Mouse (Mus musculus) embryonic facial prominence, embryonic 11.5 days (tissue): ENCODE measurements around the gene Hbs1l. TPM values are rescaled to one million over a fixed set of nuclear protein-coding genes. Genes with fewer than 3 reads are reported as not detected.

Source experiments
- ATAC-seq: fragments of 200-750 bp; cut with Nextera tagmentation; replicated peaks from 2 replicates; pipeline ENCODE4 v1.8.0; 2017; ENCODE audit warnings: low read depth; ENCODE audit not compliant: insufficient number of reproducible peaks, low FRiP score, low TSS enrichment
- DNase-seq: peaks from one replicate; pipeline ENCODE4 v3.0.0-alpha.2; 2015; ENCODE audit warnings: low spot score
- H3K27ac ChIP-seq: fragments of 300-500 bp; sonication (generic); replicated peaks from 2 replicates; pipeline ENCODE4 v1.5.1; 2014; ENCODE audit warnings: mild to moderate bottlenecking, low read depth, low read length, control low read depth
- H3K27me3 ChIP-seq: fragments of 300-500 bp; sonication (generic); 2 replicates; pipeline ENCODE4 v1.6.1; 2014; ENCODE audit warnings: mild to moderate bottlenecking, low read length, moderate library complexity, mixed read lengths; ENCODE audit not compliant: control insufficient read depth, insufficient read depth
- H3K36me3 ChIP-seq: fragments of 300-500 bp; sonication (generic); replicated peaks from 2 replicates; pipeline ENCODE4 v1.6.1; 2014; ENCODE audit warnings: low read depth, mild to moderate bottlenecking, low read length, moderate library complexity, mixed read lengths; ENCODE audit not compliant: control insufficient read depth, insufficient read depth
- H3K4me1 ChIP-seq: fragments of 300-500 bp; sonication (generic); 2 replicates; pipeline ENCODE4 v1.6.1; 2014; ENCODE audit warnings: low read length, mixed read lengths; ENCODE audit not compliant: control insufficient read depth, insufficient read depth
- H3K4me2 ChIP-seq: fragments of 300-500 bp; sonication (generic); 2 replicates; pipeline ENCODE4 v1.6.1; 2014; ENCODE audit warnings: low read depth, mild to moderate bottlenecking, control low read depth, low read length, moderate library complexity
- H3K4me3 ChIP-seq: fragments of 300-500 bp; sonication (generic); 2 replicates; pipeline ENCODE4 v1.5.1; 2014; ENCODE audit warnings: low read depth, low read length, control low read depth
- H3K9ac ChIP-seq: fragments of 300-500 bp; sonication (generic); replicated peaks from 2 replicates; pipeline ENCODE4 v1.6.1; 2014; ENCODE audit warnings: mild to moderate bottlenecking, control low read depth, low read length
- H3K9me3 ChIP-seq: fragments of 300-500 bp; sonication (generic); replicated peaks from 2 replicates; pipeline ENCODE4 v1.6.1; 2016; ENCODE audit warnings: mild to moderate bottlenecking, low read length, inconsistent platforms, mixed read lengths; ENCODE audit not compliant: control insufficient read depth
- WGBS: fragments of 180-500 bp; shearing (Covaris S2); extraction: QIAGEN DNeasy Blood & Tissue Kit; methylation state at CpG from one replicate; pipeline ENCODE4 v1.1.7; 2014; 5-methylcytosine and 5-hydroxymethylcytosine counted together
- polyA plus RNA-seq: library from polyadenylated mRNA; unstranded; fragments of >200 nt; fragmentation: Nextera tagmentation; extraction: Ambion mirVana; gene quantifications from 2 replicates; pipeline ENCODE4 v1.2.1, GENCODE M21; 2014

The Hbs1l gene
- 124 and 134 TPM in 2 replicates for polyA plus RNA-seq

- Histone ChIP-seq H3K4me3 (peak within 1 kb of the TSS; percentile 97), H3K9ac (peak within 1 kb of the TSS; percentile 93), H3K36me3 (no peaks in the 10 kb centered on the region; the same call in 1 of the 2 replicates), H3K9me3 (no peaks in the 10 kb centered on the region), H3K27me3 (no peaks in the 10 kb centered on the region), H3K27ac (peak within 1 kb of the TSS; percentile 59), H3K4me1 (peaks cover 5% of the 10 kb centered on the region; the same call in 1 of the 2 replicates), H3K4me2 (peak within 1 kb of the TSS; percentile 43)
- DNase-seq (peak; percentile 95), ATAC-seq (peak; percentile 96)
- under 1% methylated on average over 76 of the region's 81 CpGs for WGBS
Measured at GRCm38 (mm10) chr10:21295759-21296621, at the start of gene Hbs1l. Hbs1l (plus strand) TSS chr10:21295979.

DNA sequence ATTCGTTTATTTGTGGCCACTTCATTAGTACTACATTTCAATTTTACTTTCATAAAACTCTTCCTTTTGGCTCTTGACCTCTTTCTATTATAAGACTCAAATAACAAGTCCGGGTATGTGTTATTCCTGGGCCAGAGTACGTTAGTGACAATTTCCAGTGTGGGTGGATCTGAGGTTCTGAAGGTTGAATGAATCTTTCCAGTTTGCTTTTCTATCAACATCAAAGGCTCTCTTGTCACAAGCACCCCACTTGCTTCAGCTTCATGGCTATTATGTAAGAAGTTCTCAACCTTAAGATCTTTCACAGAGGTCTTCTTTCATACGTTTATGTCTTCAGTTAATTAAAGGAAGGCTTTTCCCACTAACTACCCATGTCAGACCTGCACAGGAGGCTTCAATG, 47.2 kb upstream of the Hbs1l start:
- Histone ChIP-seq H3K9ac (no peak overlapping the region), H3K27me3 (no peaks in the 10 kb centered on the region), H3K27ac (no peak overlapping the region), H3K4me3 (no peak overlapping the region), H3K4me2 (no peak overlapping the region), H3K9me3 (no peaks in the 10 kb centered on the region), H3K4me1 (no peaks in the 10 kb centered on the region), H3K36me3 (no peaks in the 10 kb centered on the region)
- no peak for DNase-seq
- ATAC-seq = no peak
- 77% methylated on average over 4 of the region's 4 CpGs for WGBS

GRCm38 (mm10) chr10:21251881-21252534, 43.8 kb upstream of the Hbs1l start:
- Histone ChIP-seq H3K36me3 (no peaks in the 10 kb centered on the region), H3K27me3 (no peaks in the 10 kb centered on the region), H3K4me1 (no peaks in the 10 kb centered on the region), H3K9me3 (no peaks in the 10 kb centered on the region), H3K4me3 (no peak overlapping the region), H3K27ac (no peak overlapping the region), H3K4me2 (no peak overlapping the region), H3K9ac (no peak overlapping the region)
- WGBS = 55% methylated on average over 15 of the region's 15 CpGs
- DNase-seq (no peak), ATAC-seq (no peak)

DNA sequence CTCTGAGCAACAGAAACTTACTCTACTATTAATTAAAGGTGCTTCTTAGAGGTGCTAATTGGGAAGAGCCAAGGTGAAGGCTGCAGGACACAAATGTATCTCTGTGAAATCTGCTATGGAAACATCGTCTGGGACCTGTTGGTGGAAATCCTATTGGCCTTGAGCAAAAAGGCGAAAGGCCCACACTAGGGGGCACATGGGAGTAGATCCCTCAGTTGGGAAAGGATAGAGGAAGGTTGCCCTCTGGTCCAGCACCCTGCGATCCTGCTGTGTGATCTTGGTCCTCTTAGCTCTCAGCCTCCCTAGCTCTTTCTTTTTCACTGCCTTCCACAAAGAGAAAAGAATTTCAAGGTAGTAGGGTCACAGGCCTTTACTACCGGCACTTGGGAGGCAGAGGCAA, 43.0 kb upstream of the Hbs1l start:
- ATAC-seq (no peak), DNase-seq (no peak)
- Histone ChIP-seq H3K4me3 (no peak overlapping the region), H3K9me3 (no peaks in the 10 kb centered on the region), H3K4me2 (no peak overlapping the region), H3K27me3 (no peaks in the 10 kb centered on the region), H3K4me1 (no peaks in the 10 kb centered on the region), H3K36me3 (no peaks in the 10 kb centered on the region), H3K9ac (no peak overlapping the region), H3K27ac (no peak overlapping the region)
- 80% methylated on average over 4 of the region's 4 CpGs for WGBS

- WGBS = 89% methylated on average over 12 of the region's 12 CpGs
- DNase-seq (no peak), ATAC-seq (no peak)
Measured at GRCm38 (mm10) chr10:21254266-21255140, 41.3 kb upstream of the Hbs1l start.

GRCm38 (mm10) chr10:21257244-21257643, 38.5 kb upstream of the Hbs1l start:
- Histone ChIP-seq H3K36me3 (no peaks in the 10 kb centered on the region), H3K4me1 (no peaks in the 10 kb centered on the region), H3K27ac (no peak overlapping the region), H3K9ac (no peak overlapping the region), H3K4me2 (no peak overlapping the region), H3K27me3 (no peaks in the 10 kb centered on the region), H3K9me3 (no peaks in the 10 kb centered on the region), H3K4me3 (no peak overlapping the region)
- 72% methylated on average over 5 of the region's 5 CpGs for WGBS
- no peak for DNase-seq
- no peak for ATAC-seq

More at GRCm38 (mm10) chr10:21254266-21255140, 41.3 kb upstream of the Hbs1l start:
- no peaks in the 10 kb centered on the region for H3K27me3 ChIP-seq
- H3K9me3 ChIP-seq = no peaks in the 10 kb centered on the region
- no peaks in the 10 kb centered on the region for H3K36me3 ChIP-seq
- no peak overlapping the region for H3K9ac ChIP-seq
- no peak overlapping the region for H3K27ac ChIP-seq
- no peaks in the 10 kb centered on the region for H3K4me1 ChIP-seq
- no peak overlapping the region for H3K4me2 ChIP-seq
- no peak overlapping the region for H3K4me3 ChIP-seq

DNA sequence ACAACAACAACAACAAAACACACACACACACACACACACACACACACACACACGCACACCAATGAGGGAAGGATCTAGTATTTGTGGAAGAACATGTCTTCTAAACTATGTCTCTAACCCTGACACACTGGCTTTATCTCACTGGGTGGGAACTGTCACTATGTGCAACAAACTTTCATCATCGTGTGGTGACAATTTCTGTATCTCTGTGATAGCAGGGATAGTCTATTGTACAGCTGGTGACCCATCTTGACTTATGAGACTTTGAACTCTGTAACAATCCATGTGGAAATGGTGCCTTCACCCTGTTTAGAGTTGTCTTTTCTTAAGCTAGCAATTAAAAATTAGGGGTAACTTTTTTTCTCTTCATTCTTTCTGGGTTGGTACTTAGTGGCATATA, 36.1 kb upstream of the Hbs1l start:
- Histone ChIP-seq H3K4me3 (no peak overlapping the region), H3K4me1 (no peaks in the 10 kb centered on the region), H3K36me3 (no peaks in the 10 kb centered on the region), H3K9ac (no peak overlapping the region), H3K27ac (no peak overlapping the region), H3K9me3 (no peaks in the 10 kb centered on the region), H3K27me3 (no peaks in the 10 kb centered on the region), H3K4me2 (no peak overlapping the region)
- WGBS = 72% methylated on average over 2 of the region's 2 CpGs
- ATAC-seq (no peak), DNase-seq (no peak)
